Mouse (Mus musculus) bone marrow macrophage, adult 2 months (primary cell): ENCODE results near the gene Epo.

ENCODE experiments used
- CTCF ChIP-seq: IDR thresholded peaks from 2 replicates; pipeline ENCODE4 v1.5.1; 2012; ENCODE audit warnings: low read depth, mild to moderate bottlenecking, low read length, moderate library complexity
- POLR2A ChIP-seq: IDR thresholded peaks from 2 replicates; pipeline ENCODE4 v1.6.1; 2012; ENCODE audit warnings: mild to moderate bottlenecking, low read depth, low read length, borderline replicate concordance

DNA sequence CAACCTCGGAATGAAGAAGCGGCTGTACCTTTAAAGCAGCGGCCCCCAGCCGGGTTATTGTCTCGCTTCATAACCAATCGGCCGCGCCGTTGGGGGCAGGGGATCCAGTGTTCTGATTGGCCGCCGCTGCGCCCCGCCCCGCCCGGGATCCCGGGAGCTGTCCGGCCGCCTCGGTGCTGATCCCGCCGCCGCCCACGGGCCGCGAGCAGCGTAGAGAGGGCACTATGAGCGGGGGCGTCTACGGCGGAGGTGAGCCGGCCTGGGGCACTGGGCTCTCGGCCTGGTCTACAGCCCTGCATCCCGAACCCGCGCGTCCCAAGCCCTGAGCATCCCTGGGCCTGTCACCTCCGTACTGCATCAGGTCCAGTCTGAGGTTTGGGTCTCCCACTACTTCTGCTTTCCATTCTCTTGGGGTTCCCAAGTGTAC is 20.4 kb upstream of the Epo start, which contains the start of gene Actl6b:
- TF ChIP-seq CTCF: no peak
- TF ChIP-seq POLR2A: no peak
